ENCODE assay signal across 3 mouse cellular contexts in genomic region chr2:104818763-104819162, GRCm38 (mm10). TPM values are rescaled to one million over a fixed set of nuclear protein-coding genes. Genes with fewer than 3 reads are reported as not detected.
"Had no signal": no experiment of that assay in that cellular context is flagged by ENCODE, and none has a peak within 500 bp of the region (broad histone marks: within the 10 kb centered on the region; RNA-seq: fewer than 3 reads in every experiment).

No protein-coding gene starts in this region.

RNA-seq across cellular contexts. Expression of gene Ccdc73, which starts 48.8 kb away (rescaled TPM):
- total RNA-seq: megakaryocyte-erythroid progenitor cell, adult 5-6 weeks; neutrophil, adult 5-6 weeks had no signal
- polyA plus RNA-seq: lung, adult 2 months had no signal
